Mouse (Mus musculus) liver, adult 2 months (tissue): ENCODE data around the gene Ntn5.

Source experiments
- CTCF ChIP-seq: fragments of 200-500 bp; IDR thresholded peaks from 2 replicates; pipeline ENCODE4 v1.5.1; 2011; ENCODE audit warnings: low read depth, low read length, control low read depth
- POLR2A ChIP-seq: fragments of 200-500 bp; IDR thresholded peaks from 2 replicates; pipeline ENCODE4 v1.6.1; 2011; ENCODE audit warnings: low read length, control low read depth; ENCODE audit not compliant: insufficient read depth; ENCODE audit errors: extremely low read depth

DNA sequence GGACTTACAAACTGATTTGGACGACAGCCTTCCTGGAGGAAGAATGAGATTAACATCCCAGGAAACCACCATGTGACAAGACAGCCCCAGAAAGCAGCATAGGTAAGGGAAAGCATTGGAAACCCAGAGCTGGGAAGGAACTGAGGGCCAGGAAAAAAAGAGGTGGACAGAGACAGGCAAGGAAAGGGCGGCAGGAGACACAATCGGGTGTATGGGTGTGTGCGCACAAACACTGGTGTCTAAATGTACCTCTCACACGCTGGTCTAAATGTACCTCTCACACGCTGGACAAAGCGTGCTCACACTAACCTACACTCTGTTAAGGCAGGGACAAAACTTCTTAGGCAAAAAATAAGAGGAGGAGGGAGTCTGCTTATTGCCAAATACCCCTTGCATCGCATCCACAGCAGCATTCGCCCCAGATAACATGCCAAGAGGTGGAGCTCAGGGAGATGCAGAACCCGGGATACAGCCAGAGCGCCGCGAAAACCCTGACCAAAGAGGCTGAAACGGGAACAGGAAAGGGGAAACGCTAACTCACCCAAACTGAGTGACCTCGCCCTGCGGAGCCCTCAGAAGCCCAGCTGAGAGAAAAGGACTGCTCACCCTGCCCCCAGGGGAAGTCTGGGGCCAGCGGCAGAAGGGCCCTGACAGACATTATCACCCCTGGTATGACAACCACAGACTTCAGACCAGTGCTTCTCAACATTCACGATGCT, 32.1 kb downstream of the Ntn5 start:
- TF ChIP-seq POLR2A (no peak), CTCF (no peak)
